Mouse (Mus musculus) frontal cortex, postnatal 25 days (tissue): ENCODE results near the gene Phactr2.
A peak's percentile ranks its signal among the peaks of the same experiment; 100 is the strongest.
"Not testable (repeated sequence)": the region's sequence is repeated elsewhere in the genome, so short reads cannot be mapped to it uniquely, and the experiment has no call there.

Experiments used
- DNase-seq, 2 experiments: peaks; one replicate each; pipeline ENCODE4 v3.0.0; 2022; ENCODE audit warnings: low spot score in 2 of 2

Gene Phactr2

GRCm38 (mm10) chr10:13473833-13474567 is at the start of gene Phactr2:
TSS of gene Phactr2 (minus strand) at chr10:13474412.
- no peak for DNase-seq

DNA sequence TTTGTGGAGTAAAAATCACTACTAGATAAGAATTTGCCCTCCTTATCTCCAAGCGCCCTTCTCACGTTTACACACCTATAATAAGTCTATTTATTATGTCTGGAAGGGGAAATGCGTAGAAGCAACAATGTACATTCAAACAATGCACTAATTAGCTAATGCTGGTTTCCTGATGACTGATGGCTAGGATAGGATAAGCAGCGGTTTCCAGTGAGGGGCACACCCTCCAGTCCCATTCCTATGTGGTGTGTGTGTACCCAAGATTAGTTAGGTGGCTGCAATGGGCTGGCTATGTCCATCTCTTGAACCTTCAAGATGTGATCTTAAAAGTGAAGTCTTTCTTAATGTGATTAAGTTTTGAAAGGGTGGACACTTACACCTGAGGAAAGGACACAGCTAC is 47.6 kb upstream of the Phactr2 start:
- no peak for DNase-seq

GRCm38 (mm10) chr10:13502371-13502770 is 28.2 kb upstream of the Phactr2 start:
- no peak for DNase-seq

DNA sequence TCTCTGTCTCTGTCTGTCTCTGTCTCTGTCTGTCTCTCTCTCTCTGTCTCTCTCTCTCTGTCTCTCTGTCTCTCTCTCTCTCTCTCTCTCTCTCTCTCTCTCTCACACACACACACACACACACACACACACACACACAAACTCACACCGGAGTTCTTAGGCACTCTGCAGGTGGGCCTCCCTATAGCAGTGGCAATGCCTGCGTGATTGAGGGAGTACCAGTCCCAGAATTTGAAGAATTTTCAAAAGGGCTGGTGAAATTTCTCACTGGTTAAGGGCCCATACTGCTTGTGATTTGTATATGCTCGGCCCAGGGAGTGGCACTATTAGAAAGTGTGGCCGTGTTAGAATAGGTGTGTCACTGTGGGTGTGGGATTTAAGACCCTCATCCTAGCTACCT is 27.3 kb upstream of the Phactr2 start:
- not testable (repeated sequence) for DNase-seq

DNA sequence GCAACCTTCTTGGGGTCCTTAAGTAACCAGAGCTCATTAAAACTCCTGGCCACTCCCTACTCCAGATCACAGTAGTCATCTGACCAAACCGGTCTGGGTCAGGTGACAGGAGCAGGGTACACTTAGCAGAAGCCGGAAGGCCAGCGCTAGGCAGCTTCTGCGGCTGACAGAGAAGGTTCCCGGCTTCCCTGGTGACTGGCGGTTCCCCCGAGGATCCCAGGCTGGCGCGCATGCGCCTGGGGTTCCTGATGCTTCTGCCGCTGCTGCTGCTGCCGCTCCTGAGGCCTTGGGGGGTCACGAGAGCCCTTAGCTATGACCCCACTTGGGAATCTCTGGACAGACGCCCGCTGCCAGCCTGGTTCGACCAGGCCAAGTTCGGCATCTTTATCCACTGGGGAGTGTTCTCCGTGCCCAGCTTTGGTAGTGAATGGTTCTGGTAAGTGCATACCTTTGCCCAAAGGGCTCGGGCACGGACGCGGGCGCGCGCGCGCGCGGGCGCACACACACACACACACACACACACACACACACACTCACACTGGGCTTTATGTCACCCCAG is 26.8 kb upstream of the Phactr2 start:
- peak; percentile 78 to 79 for DNase-seq

- DNase-seq, result no peak
Observed at GRCm38 (mm10) chr10:13500473-13500872, 26.3 kb upstream of the Phactr2 start.

- no peak for DNase-seq
Observed at GRCm38 (mm10) chr10:13499331-13499730, 25.1 kb upstream of the Phactr2 start, which contains the start of gene Fuca2. TSS of gene Fuca2 (plus strand) at chr10:13499540.

- no peak for DNase-seq
Observed at GRCm38 (mm10) chr10:13496315-13496714, 22.1 kb upstream of the Phactr2 start.

- no peak for DNase-seq
Observed at GRCm38 (mm10) chr10:13493978-13494686, 19.9 kb upstream of the Phactr2 start.

GRCm38 (mm10) chr10:13489671-13490070 is 15.5 kb upstream of the Phactr2 start:
- DNase-seq, result no peak

- DNase-seq, result no peak
Observed at GRCm38 (mm10) chr10:13485958-13486357, 11.7 kb upstream of the Phactr2 start.

- no peak for DNase-seq
Observed at GRCm38 (mm10) chr10:13479341-13479740, 5.1 kb upstream of the Phactr2 start.

DNA sequence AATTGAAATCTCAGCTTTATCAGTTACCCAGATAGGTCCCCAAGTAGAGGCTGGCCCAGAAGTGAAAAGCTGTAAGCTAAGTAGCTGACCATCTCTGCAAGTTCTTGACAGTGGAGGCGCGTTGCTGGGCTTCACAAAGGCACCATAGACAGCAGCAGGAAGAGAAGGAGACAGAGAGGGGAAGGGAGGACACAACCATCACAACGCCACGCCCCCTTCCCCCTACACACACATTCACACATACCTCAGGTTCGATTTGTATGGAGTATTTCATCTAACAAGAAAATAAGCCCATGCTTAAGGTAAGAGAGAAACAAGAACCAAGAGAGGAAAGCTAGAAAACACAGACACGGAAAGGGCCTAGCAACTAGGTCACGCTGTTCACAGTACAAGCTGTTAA is 909 bp upstream of the Phactr2 start:
- DNase-seq, result no peak

DNA sequence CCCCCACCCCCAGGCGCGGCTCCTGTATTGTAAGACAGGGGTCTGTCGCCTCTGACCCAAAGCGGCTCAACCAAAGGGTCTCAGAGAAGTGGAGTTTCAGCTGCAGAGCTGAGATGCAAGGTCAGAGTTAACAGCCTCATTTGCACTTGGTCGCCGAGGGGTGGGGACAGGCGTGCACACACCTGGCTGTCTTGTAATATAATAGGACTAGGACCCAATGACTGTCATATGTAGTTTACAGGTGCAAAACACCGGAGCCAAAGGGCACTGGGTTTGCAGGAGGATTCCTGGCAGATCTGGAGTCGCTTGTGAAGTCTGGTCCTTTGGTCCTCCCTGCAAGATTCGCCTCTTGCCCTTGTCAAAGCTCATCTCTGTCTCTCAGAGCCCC is 350 bp upstream of the Phactr2 start:
- no peak for DNase-seq

DNA sequence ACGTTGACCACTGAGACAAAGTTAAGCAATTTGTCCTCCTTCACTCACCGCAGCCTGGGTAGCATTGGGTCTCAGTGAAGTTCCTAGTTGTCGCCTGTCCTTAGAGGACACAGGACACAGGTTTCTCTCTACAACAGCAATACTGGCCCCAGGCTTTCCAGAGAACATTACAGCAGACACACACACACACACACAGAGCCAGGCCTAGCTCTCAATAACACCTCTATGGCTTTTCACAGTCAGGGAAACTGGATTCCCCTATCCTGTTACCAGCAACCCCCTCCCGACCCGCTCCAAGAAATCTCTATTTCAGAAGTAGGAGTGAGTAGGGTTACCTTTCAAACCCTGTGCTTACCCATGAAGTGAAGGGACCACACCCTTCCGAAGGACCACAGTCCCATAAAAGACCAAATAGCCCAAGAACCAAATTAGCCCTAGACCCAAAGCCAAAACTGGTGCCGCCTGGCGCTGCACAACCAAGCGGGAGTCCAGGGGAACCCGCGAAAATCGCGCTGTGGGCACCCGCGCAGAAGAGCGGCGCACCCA is 852 bp downstream of the Phactr2 start:
- no peak for DNase-seq

- no peak for DNase-seq
Observed at GRCm38 (mm10) chr10:13470236-13470635, 4.0 kb downstream of the Phactr2 start.

DNA sequence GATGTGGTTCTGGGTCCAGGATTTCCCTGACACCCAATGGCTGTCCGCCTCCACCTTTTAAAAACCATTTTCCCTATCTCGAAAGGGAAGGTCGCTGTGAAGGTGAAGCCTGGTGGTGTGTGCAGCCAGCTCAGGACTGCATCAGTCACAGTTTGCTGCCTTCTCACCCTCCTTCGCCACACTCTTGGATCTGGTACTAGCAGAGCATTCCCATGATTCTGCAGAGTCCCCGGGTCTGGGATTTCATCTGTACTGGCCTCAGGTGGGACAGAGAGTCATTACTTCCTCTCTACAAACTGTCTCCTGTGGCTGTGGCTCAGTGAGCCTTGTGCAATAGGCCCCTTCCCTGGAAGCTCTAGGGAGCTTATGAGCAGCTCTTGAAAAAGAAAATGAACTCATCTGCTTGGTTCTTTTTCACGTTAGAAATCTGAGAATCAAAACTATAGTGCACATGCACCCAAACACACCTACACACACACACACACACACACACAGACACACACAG is 6.1 kb downstream of the Phactr2 start:
- not testable (repeated sequence) for DNase-seq

DNA sequence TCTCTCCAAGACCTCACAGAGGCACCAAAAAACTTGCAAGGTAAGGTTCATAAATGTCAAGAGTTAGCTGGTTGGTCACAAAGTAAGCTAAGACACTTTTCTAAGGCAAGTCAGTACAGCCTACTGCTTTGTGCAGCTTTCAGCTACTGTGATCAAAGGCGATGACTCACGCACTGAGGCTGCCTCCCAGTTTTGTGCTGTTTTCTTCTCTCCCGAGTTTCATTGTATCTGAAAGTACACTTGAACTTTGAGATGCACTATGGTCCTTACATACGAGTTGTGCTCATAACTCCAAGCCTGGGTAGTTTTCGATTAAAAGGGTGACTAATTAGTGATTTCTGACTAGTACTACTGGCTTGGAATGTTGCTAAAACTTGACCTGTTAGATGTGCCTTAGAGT is 7.3 kb downstream of the Phactr2 start:
- DNase-seq, result no peak

DNA sequence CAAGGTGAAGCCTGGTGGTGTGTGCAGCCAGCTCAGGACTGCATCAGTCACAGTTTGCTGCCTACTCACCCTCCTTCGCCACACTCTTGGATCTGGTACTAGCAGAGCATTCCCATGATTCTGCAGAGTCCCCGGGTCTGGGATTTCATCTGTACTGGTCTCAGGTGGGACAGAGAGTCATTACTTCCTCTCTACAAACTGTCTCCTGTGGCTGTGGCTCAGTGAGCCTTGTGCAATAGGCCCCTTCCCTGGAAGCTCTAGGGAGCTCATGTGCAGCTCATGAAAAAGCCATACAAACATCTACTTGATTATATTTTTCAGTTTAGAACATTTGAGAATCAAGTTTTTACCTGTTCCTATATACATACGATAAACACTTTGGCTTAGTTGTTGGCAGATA is 9.9 kb downstream of the Phactr2 start:
- DNase-seq, result not testable (repeated sequence)

- no peak for DNase-seq
Observed at GRCm38 (mm10) chr10:13453200-13453990, 20.8 kb downstream of the Phactr2 start.

DNA sequence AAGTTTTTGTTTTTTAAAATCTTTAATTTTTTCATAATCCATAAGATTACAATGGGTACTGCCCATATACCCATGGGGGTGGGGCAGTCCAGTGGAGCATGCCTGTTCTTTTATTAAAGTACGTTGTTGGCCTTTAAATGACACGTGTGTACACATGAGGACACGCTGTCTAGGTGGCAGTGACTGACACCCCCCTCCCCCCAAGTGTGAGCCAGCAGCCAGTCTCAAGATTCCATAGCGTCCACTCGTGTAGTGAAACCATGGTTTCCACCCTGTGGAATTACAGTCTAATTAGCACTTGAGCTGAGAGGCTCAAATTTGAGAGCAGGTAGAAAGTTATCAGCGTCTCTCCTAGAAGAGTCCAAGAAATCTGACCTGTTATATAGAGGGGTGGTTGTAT is 22.6 kb downstream of the Phactr2 start:
- no peak for DNase-seq
